Mouse (Mus musculus): Measurements from ENCODE around the gene Cxxc4. TPM values are rescaled to one million over a fixed set of nuclear protein-coding genes. Genes with fewer than 3 reads are reported as not detected.

Cxxc4 gene
- total and polyA plus RNA-seq, 2 experiments = 0.18 to 0.27 TPM

DNA sequence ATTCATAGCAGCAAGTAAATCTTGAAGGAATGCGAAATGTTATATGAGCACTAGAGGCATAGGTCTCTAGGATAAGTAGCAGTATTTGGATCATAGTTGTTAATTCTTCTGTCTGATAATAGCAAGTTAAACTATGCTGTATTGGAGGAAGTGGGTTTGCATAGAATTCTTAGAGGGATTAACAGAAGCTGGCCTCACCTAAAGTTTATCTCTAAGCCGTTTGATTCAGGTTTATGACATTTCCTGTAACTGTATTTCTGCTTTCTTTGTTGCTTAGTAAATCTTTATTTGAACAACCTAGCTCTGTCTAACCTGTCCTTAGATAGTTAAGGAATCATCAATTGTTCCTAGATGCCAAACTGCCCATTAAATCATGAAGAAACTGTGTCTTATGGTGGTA, 3.5 kb upstream of the Cxxc4 start:
- Histone ChIP-seq H3K79me2 (ENCODE audit: control insufficient read depth, insufficient read depth, low read length) (no peaks in the 10 kb centered on the region), H3K27me3 (ENCODE audit: control insufficient read depth, insufficient read depth, low read length) (peaks cover 2% of the 10 kb centered on the region; the same call in 1 of the 2 replicates), H3K36me3 (ENCODE audit: control insufficient read depth, insufficient read depth, low read length) (no peaks in the 10 kb centered on the region), H3K9ac (ENCODE audit: low read depth, low read length) (no peak overlapping the region), H3K27ac (replicated peaks; ENCODE audit: insufficient read depth, low read depth, low read length) (no peak overlapping the region), H3K4me1 (ENCODE audit: control insufficient read depth, insufficient read depth, low read length) (peaks cover 2% of the 10 kb centered on the region; the same call in 1 of the 2 replicates), H3K4me3 (ENCODE audit: insufficient read depth, low read depth, low read length) (no peak overlapping the region)
- no peak for DNase-seq (ENCODE audit: extremely low read depth, low read depth, low spot score)
- 74% methylated on average over 2 of the region's 2 CpGs for WGBS
- TF ChIP-seq CTCF (IDR thresholded peaks at IDR 0.05; ENCODE audit: low read depth, low read length) = no peak
- no peak for TF ChIP-seq POLR2A (IDR thresholded peaks at IDR 0.05; ENCODE audit: extremely low read depth, insufficient read depth, low read length)

DNA sequence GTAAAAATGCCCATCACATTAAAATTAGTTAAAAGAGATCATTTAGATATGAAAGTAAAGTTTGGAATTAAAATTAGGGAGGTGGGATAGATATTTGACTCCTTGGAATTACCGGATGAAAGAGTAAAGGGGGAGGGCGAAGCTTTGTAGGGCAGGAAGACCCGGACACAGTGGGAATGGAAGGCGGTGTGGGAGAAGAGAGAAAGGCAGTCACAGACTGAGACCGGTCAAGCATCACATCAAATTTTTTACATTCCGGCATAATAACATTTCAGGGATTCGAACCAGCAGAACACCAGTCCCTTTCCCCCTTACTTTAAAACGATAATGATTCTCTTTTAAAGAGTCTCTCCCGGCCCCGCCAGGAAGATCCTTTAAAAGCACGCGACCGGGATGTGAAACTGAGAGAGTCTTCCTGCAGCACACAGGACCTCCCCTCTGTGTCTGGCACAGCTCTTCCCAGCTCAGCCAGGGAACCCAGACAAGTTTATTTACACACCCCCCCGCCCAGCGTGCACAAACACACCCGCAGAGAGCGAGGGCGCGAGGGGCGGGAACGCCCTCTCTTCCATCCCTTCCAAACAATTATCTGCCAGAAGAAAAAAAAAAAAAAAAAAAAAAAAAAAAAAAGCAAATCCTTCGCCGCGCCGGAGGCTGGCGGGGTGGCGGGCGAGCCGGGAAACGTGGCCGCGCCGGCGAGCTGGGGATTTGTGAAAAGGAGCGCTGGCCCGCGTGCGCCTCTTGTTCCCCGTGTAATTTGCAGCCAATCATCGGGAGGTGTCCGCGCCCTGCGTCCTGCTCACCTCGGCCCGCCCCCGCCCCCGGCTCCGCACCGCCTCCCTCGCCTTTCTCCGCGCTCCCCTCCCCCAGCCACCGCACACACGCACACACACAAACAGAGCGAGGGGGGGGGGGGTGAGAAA, 532 bp upstream of the Cxxc4 start:
- 0 out of 2 replicates have a peak overlapping the region, but pooled peaks have one; percentile 48 for H3K9ac ChIP-seq (ENCODE audit: low read depth, low read length)
- TF ChIP-seq CTCF (IDR thresholded peaks at IDR 0.05; ENCODE audit: low read depth, low read length) (no peak), POLR2A (IDR thresholded peaks at IDR 0.05; ENCODE audit: extremely low read depth, insufficient read depth, low read length) (no peak)
- under 1% methylated on average over 44 of the region's 55 CpGs for WGBS
- peaks cover 2% of the 10 kb centered on the region; the same call in 1 of the 2 replicates for H3K4me1 ChIP-seq (ENCODE audit: control insufficient read depth, insufficient read depth, low read length)
- no peaks in the 10 kb centered on the region for H3K79me2 ChIP-seq (ENCODE audit: control insufficient read depth, insufficient read depth, low read length)
- DNase-seq (ENCODE audit: extremely low read depth, low read depth, low spot score) = peak; percentile 47
- peaks cover 11% of the 10 kb centered on the region; the same call in 1 of the 2 replicates for H3K27me3 ChIP-seq (ENCODE audit: control insufficient read depth, insufficient read depth, low read length)
- H3K27ac ChIP-seq (replicated peaks; ENCODE audit: insufficient read depth, low read depth, low read length) = no peak overlapping the region
- H3K4me3 ChIP-seq (ENCODE audit: insufficient read depth, low read depth, low read length) = peak overlapping the region; percentile 51
- H3K36me3 ChIP-seq (ENCODE audit: control insufficient read depth, insufficient read depth, low read length) = no peaks in the 10 kb centered on the region

DNA sequence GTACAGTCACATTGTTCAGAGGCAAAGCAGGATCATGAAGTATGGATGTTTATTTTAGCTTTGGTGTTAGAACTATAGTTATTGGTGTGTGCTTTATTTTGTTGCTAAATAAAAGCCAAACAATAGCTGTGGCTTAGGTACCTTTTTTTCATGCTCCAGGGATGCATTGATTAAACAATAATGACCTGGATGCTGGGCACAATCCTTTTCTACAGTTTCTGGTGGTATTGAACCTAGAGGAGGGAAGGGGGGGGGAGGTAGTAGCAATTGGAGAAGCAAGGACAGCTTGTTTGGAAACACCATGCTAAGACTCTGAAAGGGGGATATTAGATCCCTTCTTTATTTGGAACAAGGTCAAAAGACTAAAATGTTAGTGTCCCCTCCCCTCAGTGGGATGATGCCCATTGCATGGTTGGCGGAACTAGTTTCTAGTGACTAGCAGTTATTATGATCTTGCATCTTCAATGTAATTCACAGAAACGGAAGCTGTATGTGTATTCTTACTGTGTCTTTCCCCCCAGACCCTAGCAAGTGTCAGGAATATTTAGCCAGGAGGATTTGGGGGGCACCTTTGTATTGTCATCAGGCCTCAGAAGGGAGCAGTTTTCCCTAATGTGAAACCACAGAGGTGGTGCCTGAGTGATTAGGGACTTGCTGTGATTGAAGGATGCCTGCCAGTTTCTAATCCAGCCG, 975 bp downstream of the Cxxc4 start:
- Histone ChIP-seq H3K9ac (ENCODE audit: low read depth, low read length) (no peak overlapping the region), H3K27me3 (ENCODE audit: control insufficient read depth, insufficient read depth, low read length) (peaks cover 11% of the 10 kb centered on the region; the same call in 1 of the 2 replicates), H3K27ac (replicated peaks; ENCODE audit: insufficient read depth, low read depth, low read length) (no peak overlapping the region), H3K4me3 (ENCODE audit: insufficient read depth, low read depth, low read length) (no peak overlapping the region), H3K36me3 (ENCODE audit: control insufficient read depth, insufficient read depth, low read length) (no peaks in the 10 kb centered on the region), H3K79me2 (ENCODE audit: control insufficient read depth, insufficient read depth, low read length) (no peaks in the 10 kb centered on the region), H3K4me1 (ENCODE audit: control insufficient read depth, insufficient read depth, low read length) (peaks cover 2% of the 10 kb centered on the region; the same call in 1 of the 2 replicates)
- DNase-seq (ENCODE audit: extremely low read depth, low read depth, low spot score) = no peak
- 81% methylated on average over 3 of the region's 3 CpGs for WGBS
- no peak for TF ChIP-seq CTCF (IDR thresholded peaks at IDR 0.05; ENCODE audit: low read depth, low read length)
- no peak for TF ChIP-seq POLR2A (IDR thresholded peaks at IDR 0.05; ENCODE audit: extremely low read depth, insufficient read depth, low read length)

DNA sequence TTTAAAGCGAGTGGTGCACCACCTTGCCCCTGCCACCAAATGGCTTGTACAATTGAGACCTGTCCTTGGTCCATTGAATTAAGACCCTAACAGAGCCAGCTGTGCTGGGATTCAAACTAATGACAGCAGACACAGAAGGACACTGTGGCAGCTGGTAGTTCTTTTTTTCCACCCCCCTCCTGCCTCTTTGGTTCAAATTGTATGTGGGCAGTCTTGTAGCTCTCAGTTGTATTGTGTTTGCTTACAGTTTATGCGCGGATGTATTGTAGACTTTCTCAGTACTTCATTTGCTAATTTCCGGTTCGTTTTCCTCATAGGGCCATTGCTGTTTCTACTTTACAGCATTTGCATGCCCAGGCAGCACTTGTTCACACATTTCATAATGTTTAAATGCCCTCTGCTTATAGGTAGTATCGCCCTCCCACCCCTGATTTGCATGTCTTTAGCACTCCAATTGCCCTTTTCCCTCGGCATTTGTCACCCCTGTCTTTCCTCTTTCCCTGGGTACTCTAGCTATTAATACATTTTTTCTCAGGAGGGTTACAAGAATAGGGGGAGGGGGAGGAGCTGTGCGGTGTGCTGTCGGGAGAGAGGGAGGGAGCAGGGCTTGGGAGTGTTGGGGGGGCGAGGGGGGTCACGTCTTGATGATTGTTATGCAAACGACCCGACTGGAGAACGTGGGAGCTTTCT, 2.5 kb downstream of the Cxxc4 start:
- Histone ChIP-seq H3K27ac (replicated peaks; ENCODE audit: insufficient read depth, low read depth, low read length) (no peak overlapping the region), H3K4me1 (ENCODE audit: control insufficient read depth, insufficient read depth, low read length) (peaks cover 2% of the 10 kb centered on the region; the same call in 1 of the 2 replicates), H3K9ac (ENCODE audit: low read depth, low read length) (no peak overlapping the region), H3K4me3 (ENCODE audit: insufficient read depth, low read depth, low read length) (peak overlapping the region; percentile 32), H3K27me3 (ENCODE audit: control insufficient read depth, insufficient read depth, low read length) (peaks cover 9% of the 10 kb centered on the region; the same call in 1 of the 2 replicates), H3K79me2 (ENCODE audit: control insufficient read depth, insufficient read depth, low read length) (no peaks in the 10 kb centered on the region), H3K36me3 (ENCODE audit: control insufficient read depth, insufficient read depth, low read length) (no peaks in the 10 kb centered on the region)
- TF ChIP-seq POLR2A (IDR thresholded peaks at IDR 0.05; ENCODE audit: extremely low read depth, insufficient read depth, low read length) (no peak), CTCF (IDR thresholded peaks at IDR 0.05; ENCODE audit: low read depth, low read length) (no peak)
- DNase-seq (ENCODE audit: extremely low read depth, low read depth, low spot score) = no peak
- 8% methylated on average over 14 of the region's 14 CpGs for WGBS

DNA sequence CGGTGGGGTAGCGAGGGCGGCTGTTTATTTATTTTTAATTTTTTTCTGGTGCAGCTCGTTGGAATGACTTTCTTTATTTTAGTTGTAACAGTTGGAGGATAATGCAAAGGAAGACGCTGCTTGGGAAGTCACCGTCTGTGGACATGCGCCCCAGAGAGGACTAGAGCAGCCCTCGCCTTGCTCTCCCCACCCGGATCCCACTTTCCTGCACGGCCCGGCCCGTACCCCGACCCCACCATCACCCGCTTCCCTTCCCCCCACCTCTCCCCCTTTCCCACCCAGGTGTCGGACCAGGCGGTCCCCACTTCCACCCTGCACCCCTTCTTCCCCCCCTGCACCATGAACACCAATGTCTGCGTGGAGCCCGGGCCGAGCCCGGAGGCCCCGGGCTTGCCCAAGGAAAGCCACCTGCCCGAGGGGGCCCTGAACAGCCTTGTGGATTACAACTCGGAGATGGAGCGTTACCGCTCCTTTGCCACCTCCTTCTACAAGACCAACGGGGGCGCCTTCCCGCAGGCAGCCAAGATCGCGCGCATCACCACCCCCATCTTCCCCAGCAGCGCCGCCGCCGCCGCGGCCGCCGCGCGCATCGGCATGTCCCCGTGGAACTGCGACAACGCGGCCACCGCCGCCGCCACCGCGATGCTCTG, 3.2 kb downstream of the Cxxc4 start:
- peak overlapping the region; percentile 57 for H3K4me3 ChIP-seq (ENCODE audit: insufficient read depth, low read depth, low read length)
- WGBS = 1% methylated on average over 48 of the region's 51 CpGs
- H3K9ac ChIP-seq (ENCODE audit: low read depth, low read length) = peak overlapping the region; percentile 44
- no peak overlapping the region for H3K27ac ChIP-seq (replicated peaks; ENCODE audit: insufficient read depth, low read depth, low read length)
- no peaks in the 10 kb centered on the region for H3K36me3 ChIP-seq (ENCODE audit: control insufficient read depth, insufficient read depth, low read length)
- peaks cover 9% of the 10 kb centered on the region; the same call in 1 of the 2 replicates for H3K27me3 ChIP-seq (ENCODE audit: control insufficient read depth, insufficient read depth, low read length)
- H3K4me1 ChIP-seq (ENCODE audit: control insufficient read depth, insufficient read depth, low read length) = peaks cover 2% of the 10 kb centered on the region; the same call in 1 of the 2 replicates
- DNase-seq (ENCODE audit: extremely low read depth, low read depth, low spot score) = no peak
- TF ChIP-seq CTCF (IDR thresholded peaks at IDR 0.05; ENCODE audit: low read depth, low read length) (no peak), POLR2A (IDR thresholded peaks at IDR 0.05; ENCODE audit: extremely low read depth, insufficient read depth, low read length) (no peak)
- H3K79me2 ChIP-seq (ENCODE audit: control insufficient read depth, insufficient read depth, low read length) = no peaks in the 10 kb centered on the region

Data from liver, adult 2 months (tissue).